Mouse (Mus musculus) liver, embryonic 12.5 days (tissue): ENCODE results near the gene Olfr1276. TPM values are rescaled to one million over a fixed set of nuclear protein-coding genes. Genes with fewer than 3 reads are reported as not detected.

Experiments
- ATAC-seq: fragments of 200-750 bp; cut with Nextera tagmentation; 2 replicates; pipeline ENCODE4 v1.8.0; 2017; ENCODE audit warnings: moderate number of reproducible peaks, mild to moderate bottlenecking, moderate library complexity
- H3K27ac ChIP-seq: fragments of 300-500 bp; sonication (generic); 2 replicates; pipeline ENCODE4 v1.5.1; 2016; ENCODE audit warnings: mild to moderate bottlenecking
- H3K27me3 ChIP-seq: fragments of 300-500 bp; sonication (generic); replicated peaks from 2 replicates; pipeline ENCODE4 v1.6.1; 2016; ENCODE audit warnings: mild to moderate bottlenecking, moderate library complexity
- H3K36me3 ChIP-seq: fragments of 300-500 bp; sonication (generic); 2 replicates; pipeline ENCODE4 v1.6.1; 2016; ENCODE audit warnings: mild to moderate bottlenecking, moderate library complexity
- H3K4me1 ChIP-seq: fragments of 300-500 bp; sonication (generic); 2 replicates; pipeline ENCODE4 v1.6.1; 2016
- H3K4me2 ChIP-seq: fragments of 300-500 bp; sonication (generic); 2 replicates; pipeline ENCODE4 v1.6.1; 2016; ENCODE audit warnings: mild to moderate bottlenecking, moderate library complexity
- H3K4me3 ChIP-seq: fragments of 300-500 bp; sonication (generic); 2 replicates; pipeline ENCODE4 v1.5.1; 2016; ENCODE audit warnings: mild to moderate bottlenecking, moderate library complexity
- H3K9ac ChIP-seq: fragments of 300-500 bp; sonication (generic); 2 replicates; pipeline ENCODE4 v1.6.1; 2016; ENCODE audit warnings: mild to moderate bottlenecking, moderate library complexity
- H3K9me3 ChIP-seq: fragments of 300-500 bp; sonication (generic); replicated peaks from 2 replicates; pipeline ENCODE4 v1.6.1; 2016; ENCODE audit warnings: mild to moderate bottlenecking, moderate library complexity
- WGBS: fragments of 180-500 bp; shearing (Covaris S2); methylation state at CpG from one replicate; pipeline ENCODE4 v1.1.7; 2016; ENCODE audit not compliant: insufficient replicate concordance; 5-methylcytosine and 5-hydroxymethylcytosine counted together
- polyA plus RNA-seq: library from polyadenylated mRNA; unstranded; fragments of >200 nt; fragmentation: Nextera tagmentation; extraction: Ambion mirVana; gene quantifications from 2 replicates; pipeline ENCODE4 v1.2.1, GENCODE M21; 2016

Gene Olfr1276
- not detected in 2 replicates for polyA plus RNA-seq

- H3K9me3 ChIP-seq: no peaks in the 10 kb centered on the region
- H3K36me3 ChIP-seq: no peaks in the 10 kb centered on the region
- H3K27ac ChIP-seq: no peak within 1 kb of the TSS
- ATAC-seq: no peak
- H3K27me3 ChIP-seq: no peaks in the 10 kb centered on the region
- no peak within 1 kb of the TSS for H3K9ac ChIP-seq
- H3K4me3 ChIP-seq: no peak within 1 kb of the TSS
- no peak within 1 kb of the TSS for H3K4me2 ChIP-seq
- no peaks in the 10 kb centered on the region for H3K4me1 ChIP-seq
Measured at GRCm38 (mm10) chr2:111254216-111254615, at the start of gene Olfr1276. TSS of gene Olfr1276 (plus strand) at chr2:111254516.

- H3K4me3 ChIP-seq: no peak within 1 kb of the TSS
- no peaks in the 10 kb centered on the region for H3K27me3 ChIP-seq
- no peaks in the 10 kb centered on the region for H3K4me1 ChIP-seq
- H3K9ac ChIP-seq: no peak within 1 kb of the TSS
- H3K9me3 ChIP-seq: no peaks in the 10 kb centered on the region
- ATAC-seq: no peak
- 72% methylated on average over 6 of the region's 6 CpGs for WGBS
- no peak within 1 kb of the TSS for H3K4me2 ChIP-seq
- H3K36me3 ChIP-seq: no peaks in the 10 kb centered on the region
- H3K27ac ChIP-seq: no peak within 1 kb of the TSS
Measured at GRCm38 (mm10) chr2:111229502-111229901, 24.8 kb upstream of the Olfr1276 start, which contains the start of gene 4930430A15Rik. TSS of gene 4930430A15Rik (minus strand) at chr2:111229602.

DNA sequence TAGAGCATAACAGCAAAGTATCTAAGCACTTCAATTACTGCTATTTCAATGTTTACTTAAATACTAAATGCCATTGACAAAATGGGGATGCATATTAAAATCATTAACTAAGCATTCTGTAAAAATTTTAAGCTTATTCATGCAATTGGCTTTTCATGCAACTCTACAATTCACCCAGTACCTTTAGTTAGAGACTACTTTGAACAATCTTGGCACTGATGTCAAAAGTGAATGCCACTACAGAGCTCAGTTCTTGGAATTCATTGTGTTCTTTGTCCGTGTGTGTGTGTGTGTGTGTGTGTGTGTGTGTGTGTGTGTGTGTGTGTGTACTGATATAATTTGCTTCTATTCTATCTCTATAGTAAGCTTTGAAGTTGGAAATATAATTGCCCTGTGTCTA is 19.1 kb upstream of the Olfr1276 start, which contains the start of gene Olfr1275:
Olfr1275 (minus strand) TSS at position 101 of the 400 bp plus-strand sequence.
- H3K9me3 ChIP-seq: no peaks in the 10 kb centered on the region
- ATAC-seq: no peak
- H3K4me1 ChIP-seq: no peaks in the 10 kb centered on the region
- H3K27ac ChIP-seq: no peak within 1 kb of the TSS
- H3K4me3 ChIP-seq: no peak within 1 kb of the TSS
- WGBS: 67% methylated on average over 1 of the region's 1 CpGs
- no peak within 1 kb of the TSS for H3K9ac ChIP-seq
- H3K27me3 ChIP-seq: no peaks in the 10 kb centered on the region
- H3K36me3 ChIP-seq: no peaks in the 10 kb centered on the region
- H3K4me2 ChIP-seq: no peak within 1 kb of the TSS

DNA sequence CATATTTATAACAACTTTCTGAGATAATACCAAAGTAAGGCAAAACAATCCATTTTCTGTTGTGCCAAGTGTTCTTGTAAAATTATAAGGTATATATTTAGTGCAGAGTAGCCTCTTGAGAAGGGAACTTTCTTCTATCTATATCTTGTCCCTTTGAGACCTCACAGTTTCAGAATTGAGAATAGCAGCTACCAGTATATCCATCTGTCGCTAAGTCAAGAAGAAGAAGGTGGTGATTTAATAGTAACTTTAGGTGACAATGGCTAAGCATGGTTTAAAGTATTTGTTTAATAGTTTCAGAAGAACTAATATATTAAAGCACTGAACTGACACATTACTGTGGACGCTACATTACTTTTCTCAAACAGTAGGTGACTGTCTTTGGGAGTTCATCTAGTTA is 19.7 kb downstream of the Olfr1276 start, which contains the start of gene Olfr1277:
Olfr1277 (minus strand) TSS at position 101 of the 400 bp plus-strand sequence.
- Histone ChIP-seq H3K36me3 (no peaks in the 10 kb centered on the region), H3K9ac (no peak within 1 kb of the TSS), H3K4me2 (no peak within 1 kb of the TSS), H3K4me1 (no peaks in the 10 kb centered on the region), H3K9me3 (no peaks in the 10 kb centered on the region), H3K27me3 (no peaks in the 10 kb centered on the region), H3K4me3 (no peak within 1 kb of the TSS), H3K27ac (no peak within 1 kb of the TSS)
- no peak for ATAC-seq
- WGBS: 61% methylated on average over 2 of the region's 2 CpGs

DNA sequence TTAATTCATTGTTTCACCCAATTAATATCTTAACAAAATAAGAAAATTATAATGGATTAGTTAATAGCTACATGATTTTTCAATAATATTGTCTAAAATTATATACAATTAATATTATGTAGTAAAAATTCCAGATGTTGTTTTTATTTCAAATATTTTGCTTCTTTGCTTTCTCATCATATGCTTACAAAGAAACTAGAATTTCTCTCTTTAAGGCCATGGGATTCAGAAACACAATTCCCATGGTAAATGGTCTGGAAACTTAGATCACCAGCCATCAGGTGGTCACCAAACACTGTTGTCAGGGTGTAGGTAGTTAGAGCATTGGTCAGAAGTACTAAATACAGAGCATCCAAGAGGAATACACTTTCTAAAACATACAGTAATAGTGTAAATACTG is 35.5 kb downstream of the Olfr1276 start, which contains the start of gene Olfr1278:
Olfr1278 (plus strand) TSS at position 301 of the 400 bp plus-strand sequence.
- H3K9ac ChIP-seq: no peak within 1 kb of the TSS
- no peak within 1 kb of the TSS for H3K4me3 ChIP-seq
- H3K27me3 ChIP-seq: no peaks in the 10 kb centered on the region
- no peaks in the 10 kb centered on the region for H3K9me3 ChIP-seq
- no peak within 1 kb of the TSS for H3K4me2 ChIP-seq
- no peak for ATAC-seq
- H3K27ac ChIP-seq: no peak within 1 kb of the TSS
- H3K36me3 ChIP-seq: no peaks in the 10 kb centered on the region
- H3K4me1 ChIP-seq: no peaks in the 10 kb centered on the region

- Histone ChIP-seq H3K4me2 (no peak overlapping the region), H3K4me1 (no peaks in the 10 kb centered on the region), H3K27me3 (no peaks in the 10 kb centered on the region), H3K9me3 (no peaks in the 10 kb centered on the region), H3K4me3 (no peak overlapping the region), H3K9ac (no peak overlapping the region), H3K27ac (no peak overlapping the region), H3K36me3 (no peaks in the 10 kb centered on the region)
- ATAC-seq: no peak
Measured at GRCm38 (mm10) chr2:111298541-111298940, 44.2 kb downstream of the Olfr1276 start.

DNA sequence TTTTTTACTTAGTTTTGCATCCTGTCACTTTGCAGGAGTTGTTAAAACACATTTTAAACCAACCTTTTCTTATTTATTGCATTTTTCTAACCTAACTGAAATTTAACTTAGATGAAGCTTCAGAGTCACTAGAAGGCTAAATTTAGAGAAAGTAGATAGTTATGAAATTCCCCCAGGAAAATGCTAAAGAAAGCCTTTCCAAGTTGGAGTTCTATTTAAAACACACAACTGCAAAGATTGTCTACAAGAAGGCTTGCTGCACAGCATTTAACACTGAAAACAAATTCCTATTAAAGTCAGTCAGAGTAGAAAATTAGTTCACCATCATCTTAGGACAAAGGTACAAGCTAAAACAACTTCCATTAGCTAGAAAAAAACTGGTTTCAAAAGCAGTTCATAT is 46.1 kb downstream of the Olfr1276 start, which contains the start of gene Olfr1279:
Olfr1279 (plus strand) TSS at position 262 of the 400 bp plus-strand sequence.
- Histone ChIP-seq H3K27me3 (no peaks in the 10 kb centered on the region), H3K27ac (no peak within 1 kb of the TSS), H3K9ac (no peak within 1 kb of the TSS), H3K9me3 (no peaks in the 10 kb centered on the region), H3K36me3 (no peaks in the 10 kb centered on the region), H3K4me1 (no peaks in the 10 kb centered on the region), H3K4me2 (no peak within 1 kb of the TSS), H3K4me3 (no peak within 1 kb of the TSS)
- no peak for ATAC-seq

Other genes starting within 250 kb of the Olfr1276 start
- gene Gm13941, start 148.5 kb upstream of the Olfr1276 start, polyA plus RNA-seq: not detected in 2 replicates
- not detected in 2 replicates for gene Gm15130, start 101.6 kb upstream of the Olfr1276 start, polyA plus RNA-seq
- not detected in 2 replicates for gene 4930430A15Rik, start 24.9 kb upstream of the Olfr1276 start, polyA plus RNA-seq
- not detected in 2 replicates for gene Olfr1275, start 19.2 kb upstream of the Olfr1276 start, polyA plus RNA-seq
- gene Olfr1277, start 19.6 kb downstream of the Olfr1276 start, polyA plus RNA-seq: not detected in 2 replicates
- gene Olfr1278, start 35.6 kb downstream of the Olfr1276 start, polyA plus RNA-seq: not detected in 2 replicates
- not detected in 2 replicates for gene Olfr1279, start 46.1 kb downstream of the Olfr1276 start, polyA plus RNA-seq
- gene Olfr1280, start 59.5 kb downstream of the Olfr1276 start, polyA plus RNA-seq: not detected in 2 replicates
- not detected in 2 replicates for gene Olfr1281, start 72.0 kb downstream of the Olfr1276 start, polyA plus RNA-seq
- gene Olfr1282, start 81.6 kb downstream of the Olfr1276 start, polyA plus RNA-seq: not detected in 2 replicates
- not detected in 2 replicates for gene Olfr1283, start 112.3 kb downstream of the Olfr1276 start, polyA plus RNA-seq
- not detected in 2 replicates for gene Olfr1284, start 121.0 kb downstream of the Olfr1276 start, polyA plus RNA-seq
- gene Olfr1286, start 168.6 kb downstream of the Olfr1276 start, polyA plus RNA-seq: not detected in 2 replicates
- gene Olfr1287, start 194.6 kb downstream of the Olfr1276 start, polyA plus RNA-seq: not detected in 2 replicates
- gene Olfr1288, start 219.6 kb downstream of the Olfr1276 start, polyA plus RNA-seq: not detected in 2 replicates
- gene Olfr1289, start 226.3 kb downstream of the Olfr1276 start, polyA plus RNA-seq: not detected in 2 replicates
- not detected in 2 replicates for gene Olfr1290, start 239.3 kb downstream of the Olfr1276 start, polyA plus RNA-seq
- not detected in 2 replicates for gene Olfr1291-ps1, start 242.7 kb downstream of the Olfr1276 start, polyA plus RNA-seq